Mouse (Mus musculus): Measurements from ENCODE around the gene Ring1. TPM values are rescaled to one million over a fixed set of nuclear protein-coding genes. Genes with fewer than 3 reads are reported as not detected.

The Ring1 gene
- polyA plus RNA-seq, 1 experiment from 2014 or later = 10.7 TPM

DNA sequence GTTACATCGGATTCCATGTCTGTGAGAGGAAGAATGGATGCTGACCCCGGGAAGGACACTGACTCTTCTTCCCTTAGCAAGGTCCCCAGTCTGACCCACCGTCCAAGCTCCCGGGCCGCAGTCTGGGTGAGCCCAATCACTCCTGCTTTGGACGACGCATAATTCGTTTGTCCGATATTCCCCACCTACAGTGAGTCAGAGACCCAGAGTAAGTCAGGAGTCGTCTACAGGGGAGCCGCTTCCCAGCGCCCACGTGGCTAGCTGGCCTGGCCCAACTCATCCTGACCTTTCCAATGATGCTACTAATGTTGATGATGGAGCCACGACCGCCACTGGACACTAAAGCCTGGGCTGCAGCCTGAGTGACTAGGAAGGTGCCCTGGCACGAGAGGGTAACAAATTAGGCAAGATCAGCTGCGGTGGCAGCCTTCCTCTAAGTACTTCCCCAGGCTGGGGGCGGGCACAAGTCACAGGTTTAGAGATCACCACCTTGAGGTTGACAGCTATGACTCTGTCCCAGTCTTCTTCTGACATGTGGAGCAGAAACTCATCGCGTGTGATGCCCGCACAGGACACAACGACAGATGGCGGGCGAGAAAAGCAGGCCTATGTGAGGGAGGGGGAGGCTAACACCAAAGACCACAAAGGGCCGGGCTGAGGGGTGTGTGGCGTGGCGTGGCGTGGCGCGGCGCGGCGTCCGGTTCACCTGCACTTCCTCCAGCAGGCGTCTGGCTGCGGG lies 2.6 kb upstream of the Ring1 start:
- Histone ChIP-seq H3K4me2 (peak overlapping the region; percentile 99), H3K9me3 (replicated peaks) (no peaks in the 10 kb centered on the region), H3K27me3 (replicated peaks) (no peaks in the 10 kb centered on the region), H3K4me1 (peaks cover 71% of the 10 kb centered on the region), H3K4me3 (peak overlapping the region; percentile 73), H3K36me3 (peaks cover 37% of the 10 kb centered on the region), H3K27ac (peak overlapping the region; percentile 86), H3K9ac (peak overlapping the region; percentile 85)
- WGBS (ENCODE audit: insufficient replicate concordance) = 14% methylated on average over 36 of the region's 36 CpGs
- ATAC-seq = no peak

DNA sequence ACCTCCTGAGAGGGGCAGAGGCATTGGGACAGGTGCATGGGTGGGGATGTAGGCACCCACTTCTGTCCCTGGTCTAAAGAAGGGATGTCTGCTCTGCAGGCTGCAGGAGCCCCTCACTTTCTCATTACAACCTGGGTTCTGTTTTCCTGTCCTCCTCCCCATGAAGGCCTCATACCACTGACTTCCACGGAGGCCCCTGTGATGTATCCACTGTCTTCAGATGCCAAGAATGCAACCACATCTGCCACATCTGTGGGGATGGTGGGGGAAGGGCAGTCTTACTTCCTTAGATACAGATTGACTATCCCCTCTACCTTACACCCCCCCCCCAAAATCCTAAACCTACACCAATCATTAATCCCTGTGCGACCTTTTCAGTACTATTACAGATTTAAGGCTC lies 1.7 kb upstream of the Ring1 start:
- peak overlapping the region; percentile 99 for H3K4me2 ChIP-seq
- H3K4me3 ChIP-seq = no peak overlapping the region
- no peak for ATAC-seq
- no peaks in the 10 kb centered on the region for H3K27me3 ChIP-seq (replicated peaks)
- WGBS (ENCODE audit: insufficient replicate concordance) = 47% methylated on average over 2 of the region's 2 CpGs
- H3K9ac ChIP-seq = no peak overlapping the region; the same call in 1 of the 2 replicates
- peaks cover 71% of the 10 kb centered on the region for H3K4me1 ChIP-seq
- no peaks in the 10 kb centered on the region for H3K9me3 ChIP-seq (replicated peaks)
- H3K27ac ChIP-seq = no peak overlapping the region
- H3K36me3 ChIP-seq = peaks cover 45% of the 10 kb centered on the region

DNA sequence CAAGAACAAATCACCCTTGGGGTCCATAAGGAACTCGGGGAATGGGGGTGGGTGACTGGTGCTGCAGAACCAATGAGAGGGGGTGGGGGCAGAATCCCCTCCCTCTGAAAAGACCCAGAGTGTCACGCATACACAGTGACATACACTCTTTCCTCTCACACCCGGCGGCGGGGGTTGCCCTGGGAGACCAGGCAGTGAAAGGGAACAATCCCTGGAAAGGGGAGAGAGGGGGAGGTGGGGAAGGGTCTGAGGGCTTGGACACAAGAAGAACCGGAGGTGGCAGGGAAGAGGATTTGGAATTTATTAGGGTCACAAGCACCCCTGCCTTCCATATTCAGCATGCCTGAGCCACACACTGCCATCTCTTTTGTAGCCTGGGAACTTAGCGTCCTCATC lies 1.3 kb upstream of the Ring1 start:
- peak overlapping the region; percentile 99 for H3K4me2 ChIP-seq
- H3K4me1 ChIP-seq = peaks cover 68% of the 10 kb centered on the region
- no peak overlapping the region for H3K27ac ChIP-seq
- WGBS (ENCODE audit: insufficient replicate concordance) = 46% methylated on average over 7 of the region's 7 CpGs
- no peak overlapping the region for H3K4me3 ChIP-seq
- peak overlapping the region; percentile 86 for H3K9ac ChIP-seq
- H3K9me3 ChIP-seq (replicated peaks) = no peaks in the 10 kb centered on the region; the same call in 1 of the 2 replicates
- no peaks in the 10 kb centered on the region for H3K27me3 ChIP-seq (replicated peaks)
- ATAC-seq = no peak
- H3K36me3 ChIP-seq = peaks cover 50% of the 10 kb centered on the region

DNA sequence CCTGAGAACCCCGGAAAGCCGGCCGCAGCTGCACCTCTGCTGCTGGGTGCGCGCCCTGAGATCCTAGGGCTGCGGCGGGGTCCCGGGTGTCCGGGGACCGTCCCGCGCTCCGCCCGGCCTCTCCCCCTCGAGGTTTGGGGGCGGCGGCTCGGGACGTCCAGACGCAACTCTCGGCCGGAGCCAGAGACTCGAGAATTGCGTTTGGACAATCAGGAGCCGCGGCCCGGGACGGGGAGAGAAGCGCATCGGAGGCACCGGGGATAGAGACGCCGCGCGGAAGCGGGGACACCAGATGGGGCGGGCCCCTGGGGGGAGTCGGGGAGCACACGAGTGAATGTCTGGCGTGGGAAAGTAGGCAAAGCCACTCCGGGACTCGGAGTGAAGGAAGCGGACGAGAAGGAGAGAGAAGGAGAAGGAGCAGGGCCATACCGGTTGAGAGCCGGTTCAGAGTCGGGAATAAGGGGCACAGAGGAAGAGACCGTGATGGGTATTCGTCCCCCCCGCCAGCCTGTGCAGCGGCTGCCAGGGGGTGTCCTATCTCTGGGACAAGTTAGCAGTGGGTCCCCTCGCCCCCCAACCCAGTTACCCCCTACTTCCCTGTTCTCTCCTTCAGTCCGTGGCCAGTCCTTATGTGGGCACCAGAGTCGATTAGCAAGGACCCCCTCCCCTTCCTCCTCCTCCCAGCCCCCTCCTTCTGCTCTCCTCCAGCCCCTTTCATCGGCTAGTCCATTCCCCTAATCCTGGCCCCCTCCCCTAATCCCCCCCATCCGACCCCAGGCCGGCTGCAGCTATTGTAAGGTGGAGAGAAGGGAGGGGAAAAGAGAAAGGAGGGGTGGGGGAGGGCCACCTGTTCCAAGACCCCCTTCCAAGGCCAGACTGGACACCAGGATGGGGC lies 628 bp upstream of the Ring1 start:
- Histone ChIP-seq H3K4me1 (peaks cover 61% of the 10 kb centered on the region), H3K36me3 (peaks cover 52% of the 10 kb centered on the region)

DNA sequence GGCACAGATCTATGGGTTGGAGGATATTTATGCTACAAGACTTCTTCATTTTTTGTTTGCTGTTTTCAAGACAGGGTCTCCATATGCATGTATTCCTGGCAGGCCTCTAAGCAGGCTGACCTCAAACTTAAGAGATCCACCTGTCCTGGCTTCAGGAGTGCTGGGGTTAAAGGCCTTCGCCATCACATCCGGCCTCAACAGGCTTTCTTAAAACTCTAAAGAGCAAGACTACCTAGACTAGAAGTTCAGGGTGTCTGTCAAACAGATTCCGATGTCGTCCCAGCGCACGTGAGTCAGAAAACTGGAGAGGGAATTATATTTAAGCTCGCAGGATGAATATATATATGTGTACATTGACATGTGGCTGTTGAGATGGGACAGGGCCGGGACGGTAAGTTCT lies 802 bp downstream of the Ring1 start:
- Histone ChIP-seq H3K4me1 (peaks cover 47% of the 10 kb centered on the region), H3K9ac (peak overlapping the region; percentile 86; the same call in 1 of the 2 replicates), H3K9me3 (replicated peaks) (peaks cover 14% of the 10 kb centered on the region), H3K4me2 (peak overlapping the region; percentile 99), H3K27ac (peak overlapping the region; percentile 87; the same call in 1 of the 2 replicates), H3K36me3 (peaks cover 45% of the 10 kb centered on the region), H3K4me3 (peak overlapping the region; percentile 83), H3K27me3 (replicated peaks) (no peaks in the 10 kb centered on the region)
- no peak for ATAC-seq
- WGBS (ENCODE audit: insufficient replicate concordance) = 66% methylated on average over 9 of the region's 9 CpGs

More for the DNA sequence above, 628 bp upstream of the Ring1 start:
- Histone ChIP-seq H3K4me2 (peak overlapping the region; percentile 99), H3K4me3 (peak overlapping the region; percentile 83), H3K27me3 (replicated peaks) (no peaks in the 10 kb centered on the region), H3K9me3 (replicated peaks) (peaks cover 2% of the 10 kb centered on the region), H3K9ac (peak overlapping the region; percentile 86), H3K27ac (peak overlapping the region; percentile 87)
- 2% methylated on average over 57 of the region's 57 CpGs for WGBS (ENCODE audit: insufficient replicate concordance)
- no peak; the same call in 1 of the 2 replicates for ATAC-seq

DNA sequence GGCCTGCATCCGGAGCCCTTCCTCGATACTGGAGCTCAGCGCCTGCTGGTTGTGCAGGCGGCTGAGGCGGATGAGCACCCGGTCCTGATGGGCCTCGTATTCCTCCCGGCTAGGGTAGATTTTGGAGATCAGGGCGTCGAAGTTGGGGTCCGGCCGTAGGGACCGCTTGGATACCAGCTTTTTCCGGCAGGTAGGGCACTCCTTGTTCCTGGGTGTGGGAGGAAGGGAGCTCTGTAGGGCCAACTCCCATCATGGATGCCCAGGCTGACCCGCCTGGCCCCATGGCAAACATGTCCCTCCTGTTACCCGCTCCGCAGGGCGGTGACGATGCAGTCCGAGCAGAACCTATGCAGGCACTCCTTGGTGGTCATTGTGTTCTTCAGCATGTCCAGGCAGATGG lies 1.5 kb downstream of the Ring1 start:
- no peak overlapping the region for H3K4me3 ChIP-seq
- H3K4me1 ChIP-seq = peaks cover 40% of the 10 kb centered on the region
- peaks cover 39% of the 10 kb centered on the region for H3K36me3 ChIP-seq
- no peaks in the 10 kb centered on the region for H3K27me3 ChIP-seq (replicated peaks)
- 90% methylated on average over 20 of the region's 20 CpGs for WGBS (ENCODE audit: insufficient replicate concordance)
- peaks cover 14% of the 10 kb centered on the region for H3K9me3 ChIP-seq (replicated peaks)
- ATAC-seq = no peak
- no peak overlapping the region for H3K27ac ChIP-seq
- H3K9ac ChIP-seq = no peak overlapping the region
- H3K4me2 ChIP-seq = no peak overlapping the region

DNA sequence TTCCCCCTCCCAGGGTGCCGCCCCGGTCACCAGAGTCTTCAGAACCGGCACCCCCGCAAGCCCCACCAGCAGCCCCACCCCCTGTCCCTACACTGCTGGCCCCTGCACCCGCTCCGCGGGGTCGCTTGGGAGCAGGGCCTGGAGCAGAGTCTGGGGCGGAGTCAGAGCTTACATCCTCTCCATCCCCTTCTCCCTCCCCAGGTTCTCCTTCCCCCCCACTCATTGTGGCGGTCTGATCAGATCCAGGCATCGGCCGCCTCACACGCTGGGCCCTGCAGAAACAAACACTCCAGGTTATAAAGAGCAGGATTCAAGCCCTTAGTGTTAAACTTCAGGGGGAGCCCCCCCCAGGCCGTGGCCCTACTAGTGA lies 2.1 kb downstream of the Ring1 start:
- H3K9ac ChIP-seq = no peak overlapping the region
- H3K9me3 ChIP-seq (replicated peaks) = peaks cover 14% of the 10 kb centered on the region
- no peak for ATAC-seq
- no peak overlapping the region for H3K4me2 ChIP-seq
- H3K27ac ChIP-seq = no peak overlapping the region
- no peaks in the 10 kb centered on the region for H3K27me3 ChIP-seq (replicated peaks)
- 89% methylated on average over 14 of the region's 14 CpGs for WGBS (ENCODE audit: insufficient replicate concordance)
- no peak overlapping the region for H3K4me3 ChIP-seq
- H3K4me1 ChIP-seq = peaks cover 37% of the 10 kb centered on the region
- peaks cover 39% of the 10 kb centered on the region for H3K36me3 ChIP-seq

DNA sequence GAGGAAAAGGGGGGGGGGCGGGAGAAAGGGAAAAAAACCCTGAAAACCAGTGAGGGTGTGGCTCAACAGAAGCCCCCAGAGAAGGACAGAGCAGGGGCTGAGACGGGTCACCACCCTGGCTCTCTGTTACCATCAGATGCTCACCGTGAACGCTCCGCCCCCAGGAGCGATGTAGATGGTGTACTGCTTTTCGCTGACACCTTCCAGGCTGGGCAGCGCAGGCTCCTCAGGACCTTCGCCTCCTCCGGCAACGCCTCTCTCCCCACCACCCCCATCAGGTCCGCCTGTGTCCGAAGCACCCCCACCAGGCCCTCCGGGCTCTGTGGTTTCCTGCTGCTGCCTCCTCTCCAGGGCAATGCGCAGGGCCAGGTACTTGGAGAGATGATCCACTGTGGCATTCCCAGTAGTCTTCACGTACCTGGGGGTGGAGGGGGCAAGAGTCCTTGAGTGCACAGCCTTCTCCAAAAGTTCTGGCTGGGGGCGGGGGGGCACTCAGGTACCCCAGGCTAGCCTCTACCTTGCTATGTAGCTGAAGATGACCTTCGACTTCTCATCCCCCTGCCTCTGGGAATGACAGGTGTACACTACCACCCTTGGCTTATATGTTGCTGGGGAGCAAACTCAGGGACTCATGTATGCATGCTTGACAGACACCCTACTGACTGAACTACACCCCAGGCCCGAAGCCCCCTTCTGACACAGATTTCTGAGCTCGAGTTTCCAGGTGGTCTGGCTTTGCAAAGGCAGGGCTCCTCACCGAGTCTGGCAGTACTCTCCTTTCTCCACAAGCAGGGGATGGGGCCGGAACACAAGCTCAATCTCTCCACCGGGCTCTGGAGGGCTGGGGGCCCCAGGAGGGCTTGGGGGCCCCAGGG lies 2.7 kb downstream of the Ring1 start:
- no peak overlapping the region for H3K4me2 ChIP-seq
- peaks cover 14% of the 10 kb centered on the region for H3K9me3 ChIP-seq (replicated peaks)
- no peak for ATAC-seq
- no peak overlapping the region for H3K9ac ChIP-seq
- H3K4me1 ChIP-seq = peaks cover 31% of the 10 kb centered on the region
- WGBS (ENCODE audit: insufficient replicate concordance) = 88% methylated on average over 23 of the region's 23 CpGs
- H3K4me3 ChIP-seq = no peak overlapping the region
- no peak overlapping the region for H3K27ac ChIP-seq
- H3K36me3 ChIP-seq = peaks cover 39% of the 10 kb centered on the region
- H3K27me3 ChIP-seq (replicated peaks) = no peaks in the 10 kb centered on the region

DNA sequence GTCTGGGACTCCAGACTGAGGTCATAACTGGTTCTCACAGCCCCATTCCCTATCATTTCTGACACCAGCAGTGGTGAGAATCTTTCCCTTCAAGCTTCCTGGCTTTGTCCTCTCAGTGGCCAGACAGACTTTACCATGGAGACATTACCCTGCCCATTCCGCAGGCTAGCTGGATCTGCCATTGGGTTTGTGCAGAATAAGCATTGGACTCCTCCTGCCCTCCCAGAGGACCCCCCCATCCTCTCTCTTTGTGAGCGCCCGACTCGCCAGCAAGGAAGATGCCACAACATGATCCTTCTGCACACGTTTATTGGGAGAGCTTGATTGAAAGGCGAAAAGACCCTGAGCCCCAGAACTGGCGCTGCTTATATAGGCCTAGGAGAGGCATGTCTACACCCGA lies 11.0 kb downstream of the Ring1 start:
- Histone ChIP-seq H3K27me3 (replicated peaks) (peaks cover 18% of the 10 kb centered on the region), H3K4me1 (no peaks in the 10 kb centered on the region), H3K27ac (no peak overlapping the region), H3K9ac (no peak overlapping the region), H3K9me3 (replicated peaks) (peaks cover 9% of the 10 kb centered on the region), H3K4me2 (no peak overlapping the region), H3K36me3 (no peaks in the 10 kb centered on the region), H3K4me3 (no peak overlapping the region)
- ATAC-seq = no peak
- 88% methylated on average over 8 of the region's 8 CpGs for WGBS (ENCODE audit: insufficient replicate concordance)

DNA sequence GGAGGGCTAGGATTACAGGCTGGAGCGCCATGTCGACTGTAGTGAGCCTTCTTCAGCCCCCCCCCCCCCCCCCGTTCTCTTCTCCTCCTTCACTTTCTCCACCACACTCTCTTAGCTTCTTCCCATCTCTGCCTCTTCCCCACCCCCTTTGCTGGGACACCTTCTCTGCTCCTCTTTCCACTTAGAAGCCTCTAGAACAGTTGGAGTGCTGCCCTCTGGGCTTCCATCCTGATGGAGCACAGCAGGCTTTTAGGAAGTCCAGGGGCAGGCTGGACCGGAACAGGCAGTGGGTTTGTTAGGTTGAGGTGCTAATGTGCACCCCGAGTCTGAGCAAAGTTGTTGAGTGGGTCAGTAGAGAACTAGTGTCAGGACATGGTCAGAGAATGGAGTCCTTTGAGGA lies 14.3 kb downstream of the Ring1 start:
- Histone ChIP-seq H3K27me3 (replicated peaks) (peaks cover 27% of the 10 kb centered on the region), H3K4me3 (no peak overlapping the region), H3K4me2 (no peak overlapping the region), H3K27ac (no peak overlapping the region), H3K9me3 (replicated peaks) (peaks cover 4% of the 10 kb centered on the region; the same call in 1 of the 2 replicates), H3K4me1 (no peaks in the 10 kb centered on the region), H3K36me3 (no peaks in the 10 kb centered on the region), H3K9ac (no peak overlapping the region)
- ATAC-seq = no peak
- 57% methylated on average over 5 of the region's 5 CpGs for WGBS (ENCODE audit: insufficient replicate concordance)

DNA sequence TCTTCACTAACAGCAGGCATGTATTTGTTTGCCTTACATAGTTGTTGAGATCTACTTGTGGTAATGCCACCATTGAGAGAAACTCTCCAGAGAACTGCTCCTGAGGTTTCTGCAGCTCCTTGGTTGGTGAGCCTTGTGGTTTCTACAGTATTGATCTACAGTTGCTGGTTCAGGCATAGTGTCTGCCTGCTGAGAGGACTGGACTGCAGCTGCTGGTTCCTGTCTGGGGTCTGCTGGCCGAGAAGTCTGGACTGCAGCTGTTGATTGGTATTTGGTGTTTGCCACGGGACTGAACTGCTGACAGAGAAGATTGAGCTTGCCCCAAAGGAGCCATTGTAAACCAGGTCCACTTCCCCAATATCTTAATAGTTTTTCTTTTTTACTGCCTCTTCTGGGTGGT lies 17.9 kb downstream of the Ring1 start:
- WGBS (ENCODE audit: insufficient replicate concordance) = 30% methylated on average over 2 of the region's 2 CpGs
- Histone ChIP-seq H3K4me1 (no peaks in the 10 kb centered on the region), H3K4me2 (no peak overlapping the region), H3K27me3 (replicated peaks) (peaks cover 26% of the 10 kb centered on the region), H3K27ac (no peak overlapping the region), H3K9ac (no peak overlapping the region), H3K36me3 (no peaks in the 10 kb centered on the region), H3K4me3 (no peak overlapping the region), H3K9me3 (replicated peaks) (no peaks in the 10 kb centered on the region)
- ATAC-seq = no peak
